Mouse (Mus musculus) kidney, embryonic 14.5 days (tissue): ENCODE data around the gene Ctrc. TPM values are rescaled to one million over a fixed set of nuclear protein-coding genes. Genes with fewer than 3 reads are reported as not detected.

Experiments used
- ATAC-seq: fragments of 200-750 bp; cut with Nextera tagmentation; 2 replicates; pipeline ENCODE4 v1.8.0; 2017; ENCODE audit warnings: moderate number of reproducible peaks, mild to moderate bottlenecking, moderate TSS enrichment, moderate library complexity; ENCODE audit not compliant: low FRiP score, low TSS enrichment
- H3K27ac ChIP-seq: fragments of 300-500 bp; sonication (generic); 2 replicates; pipeline ENCODE4 v1.5.1; 2014; ENCODE audit warnings: low read depth, mild to moderate bottlenecking, low read length, moderate library complexity, mixed read lengths
- H3K27me3 ChIP-seq: fragments of 300-500 bp; sonication (generic); 2 replicates; pipeline ENCODE4 v1.6.1; 2014; ENCODE audit warnings: mild to moderate bottlenecking, low read length; ENCODE audit not compliant: control insufficient read depth, insufficient read depth
- H3K36me3 ChIP-seq: fragments of 300-500 bp; sonication (generic); 2 replicates; pipeline ENCODE4 v1.6.1; 2014; ENCODE audit warnings: low read length, mixed read lengths; ENCODE audit not compliant: control insufficient read depth, insufficient read depth
- H3K4me1 ChIP-seq: fragments of 300-500 bp; sonication (generic); 2 replicates; pipeline ENCODE4 v1.6.1; 2014; ENCODE audit warnings: low read length, mixed read lengths; ENCODE audit not compliant: control insufficient read depth, insufficient read depth
- H3K4me2 ChIP-seq: fragments of 300-500 bp; sonication (generic); replicated peaks from 2 replicates; pipeline ENCODE4 v1.6.1; 2014; ENCODE audit warnings: low read depth, mild to moderate bottlenecking, low read length
- H3K4me3 ChIP-seq: fragments of 300-500 bp; sonication (generic); 2 replicates; pipeline ENCODE4 v1.5.1; 2014; ENCODE audit warnings: mild to moderate bottlenecking, low read length
- H3K9ac ChIP-seq: fragments of 300-500 bp; sonication (generic); 2 replicates; pipeline ENCODE4 v1.6.1; 2014; ENCODE audit warnings: low read depth, mild to moderate bottlenecking, low read length, moderate library complexity
- H3K9me3 ChIP-seq: fragments of 300-500 bp; sonication (generic); 2 replicates; pipeline ENCODE4 v1.6.1; 2016; ENCODE audit warnings: low read length; ENCODE audit not compliant: control insufficient read depth
- WGBS: fragments of 180-500 bp; shearing (Covaris S2); extraction: QIAGEN DNeasy Blood & Tissue Kit; methylation state at CpG from one replicate; pipeline ENCODE4 v1.1.7; 2014; 5-methylcytosine and 5-hydroxymethylcytosine counted together
- polyA plus RNA-seq: library from polyadenylated mRNA; unstranded; fragments of >200 nt; fragmentation: Nextera tagmentation; extraction: Ambion mirVana; gene quantifications from 2 replicates; pipeline ENCODE4 v1.2.1, GENCODE M21; 2014

Ctrc gene
- polyA plus RNA-seq, 1 experiment from 2014 or later: not detected

DNA sequence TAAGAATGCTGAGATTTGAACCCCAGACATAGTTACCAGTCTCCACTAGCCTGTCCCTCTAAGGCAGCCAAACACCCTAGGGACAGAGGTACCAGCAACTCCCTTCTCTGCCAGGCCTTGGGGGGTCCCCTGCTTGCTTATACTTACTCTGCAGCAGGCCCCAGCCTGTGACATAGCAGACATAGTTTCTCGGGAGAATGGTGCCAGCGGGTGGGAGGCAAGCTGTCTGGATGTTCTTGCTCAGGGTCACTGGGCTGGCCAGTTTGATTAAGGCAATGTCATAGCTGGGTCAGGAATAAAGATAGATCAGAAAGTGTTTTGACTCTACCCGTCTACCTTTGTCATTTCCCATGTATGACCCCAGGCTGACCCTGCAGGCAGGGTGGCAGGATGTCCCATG, 25.0 kb downstream of the Ctrc start:
- Histone ChIP-seq H3K4me3 (no peak overlapping the region), H3K4me1 (no peaks in the 10 kb centered on the region), H3K9ac (no peak overlapping the region), H3K27me3 (no peaks in the 10 kb centered on the region), H3K27ac (no peak overlapping the region), H3K36me3 (no peaks in the 10 kb centered on the region), H3K9me3 (no peaks in the 10 kb centered on the region), H3K4me2 (no peak overlapping the region)
- WGBS: 72% methylated on average over 3 of the region's 3 CpGs
- ATAC-seq: no peak

DNA sequence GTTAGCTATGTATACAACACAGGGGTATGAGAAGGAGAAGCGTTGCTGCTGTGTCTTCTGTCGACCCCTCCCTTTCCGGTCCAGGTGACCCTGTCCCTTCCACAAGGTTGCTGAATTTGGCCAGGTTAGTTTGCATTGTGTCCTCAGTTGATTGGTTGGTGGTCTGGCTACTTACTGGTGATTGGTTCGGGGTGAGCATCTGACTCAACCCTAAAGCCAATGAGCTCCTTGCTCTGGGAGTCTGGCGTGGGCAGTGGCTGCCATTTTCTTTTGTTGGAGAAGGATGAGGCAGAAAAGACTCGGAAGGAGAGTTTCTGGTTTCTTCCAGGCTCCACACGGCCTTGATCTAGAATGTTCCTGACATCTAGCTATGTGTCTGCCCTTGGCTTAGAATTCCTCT, 26.8 kb downstream of the Ctrc start:
- no peak for ATAC-seq
- Histone ChIP-seq H3K36me3 (peaks cover 8% of the 10 kb centered on the region; the same call in 1 of the 2 replicates), H3K27ac (no peak overlapping the region), H3K27me3 (no peaks in the 10 kb centered on the region), H3K4me1 (no peaks in the 10 kb centered on the region), H3K9ac (no peak overlapping the region), H3K4me3 (no peak overlapping the region), H3K4me2 (no peak overlapping the region), H3K9me3 (no peaks in the 10 kb centered on the region)
- WGBS: 93% methylated on average over 7 of the region's 7 CpGs

DNA sequence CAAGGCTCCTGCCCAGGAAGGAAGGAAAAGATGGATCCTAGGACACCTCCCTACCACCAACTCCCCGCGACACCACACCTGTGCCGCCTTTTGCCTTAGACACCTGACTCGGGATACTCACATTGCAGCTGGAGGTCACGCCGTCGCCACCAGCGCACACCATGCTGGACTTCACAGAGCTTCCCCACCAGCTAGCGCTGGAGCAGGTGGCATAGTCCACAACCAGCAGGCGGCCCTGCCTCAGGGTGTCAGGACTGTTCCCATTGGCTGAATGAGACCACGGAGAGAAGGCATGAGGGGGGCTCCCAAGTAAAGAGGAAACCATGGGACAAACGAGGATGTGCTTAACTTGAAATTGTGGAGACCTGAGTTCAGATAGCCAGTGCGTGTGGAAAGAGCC, 27.3 kb downstream of the Ctrc start:
- ATAC-seq: no peak
- no peaks in the 10 kb centered on the region for H3K27me3 ChIP-seq
- no peaks in the 10 kb centered on the region for H3K4me1 ChIP-seq
- no peaks in the 10 kb centered on the region for H3K9me3 ChIP-seq
- H3K4me2 ChIP-seq: no peak overlapping the region
- H3K36me3 ChIP-seq: peaks cover 12% of the 10 kb centered on the region; the same call in 1 of the 2 replicates
- WGBS: 87% methylated on average over 13 of the region's 13 CpGs
- H3K4me3 ChIP-seq: no peak overlapping the region
- no peak overlapping the region for H3K9ac ChIP-seq
- H3K27ac ChIP-seq: no peak overlapping the region

DNA sequence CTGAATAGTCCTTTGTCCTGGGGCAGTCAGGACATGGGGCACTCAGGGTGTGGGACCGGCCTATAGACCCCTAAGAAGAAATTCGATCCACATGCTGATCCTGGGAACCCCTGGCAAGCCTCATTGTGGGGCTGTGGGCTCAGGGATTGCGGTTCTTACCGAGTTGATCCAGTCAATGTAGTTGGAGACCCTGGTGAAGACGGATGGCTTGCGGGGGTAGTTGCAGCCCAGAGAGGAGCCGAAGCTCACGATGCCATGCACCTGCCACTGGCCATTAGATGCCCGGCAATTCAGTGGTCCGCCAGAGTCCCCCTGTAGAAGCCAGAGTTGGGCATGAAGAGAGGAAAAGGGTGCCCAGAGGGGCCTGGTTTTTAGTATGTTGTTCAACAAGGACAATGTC, 28.5 kb downstream of the Ctrc start:
- WGBS: 78% methylated on average over 10 of the region's 10 CpGs
- no peak overlapping the region for H3K27ac ChIP-seq
- H3K36me3 ChIP-seq: peaks cover 23% of the 10 kb centered on the region
- no peaks in the 10 kb centered on the region for H3K27me3 ChIP-seq
- H3K9me3 ChIP-seq: no peaks in the 10 kb centered on the region
- no peak overlapping the region for H3K9ac ChIP-seq
- H3K4me1 ChIP-seq: no peaks in the 10 kb centered on the region
- ATAC-seq: no peak
- no peak overlapping the region for H3K4me3 ChIP-seq
- no peak overlapping the region for H3K4me2 ChIP-seq

DNA sequence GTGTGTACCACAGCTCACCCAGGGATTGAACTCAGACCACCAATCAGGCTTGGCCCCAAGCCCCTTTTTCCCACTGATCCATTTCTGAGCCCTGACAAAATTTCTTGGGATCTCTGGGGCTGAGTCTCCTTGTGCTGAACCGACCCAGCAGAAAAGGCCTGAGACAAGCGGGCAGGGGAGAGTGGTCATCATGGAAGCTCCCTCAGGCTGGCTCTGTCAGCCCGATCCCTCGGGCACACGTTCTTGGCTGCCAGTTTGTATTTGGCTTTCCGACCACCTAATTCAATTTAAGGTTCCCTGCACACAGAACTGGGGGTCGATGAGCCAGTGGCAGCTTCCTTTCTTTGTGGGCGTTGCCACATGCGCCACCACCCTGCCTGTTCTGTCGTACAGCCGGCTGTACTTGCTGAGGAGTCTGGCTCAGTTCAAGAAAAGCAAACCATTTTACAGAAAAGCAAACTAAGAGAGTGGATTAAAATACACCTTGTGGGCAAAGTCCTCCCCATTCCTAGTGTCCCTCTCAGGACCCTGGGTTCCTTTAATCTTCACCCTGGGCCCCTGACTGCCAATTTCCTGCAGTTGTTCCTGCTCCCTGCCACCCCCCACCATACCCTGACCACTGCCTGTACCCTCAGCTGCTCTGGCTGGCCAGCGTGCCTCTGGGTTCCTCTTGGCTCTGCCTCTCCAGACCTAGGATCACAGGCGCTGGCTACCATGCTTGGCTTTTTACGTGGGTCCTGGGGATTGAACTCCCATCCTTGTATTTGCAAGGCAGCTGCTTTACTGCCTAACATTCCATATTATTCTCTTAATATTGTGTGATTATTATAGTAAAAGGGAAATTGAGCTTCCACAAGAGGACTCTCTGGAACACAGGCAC, 29.1 kb downstream of the Ctrc start:
- no peak overlapping the region for H3K4me3 ChIP-seq
- H3K36me3 ChIP-seq: peaks cover 30% of the 10 kb centered on the region
- 60% methylated on average over 14 of the region's 14 CpGs for WGBS
- no peaks in the 10 kb centered on the region for H3K4me1 ChIP-seq
- no peak overlapping the region for H3K27ac ChIP-seq
- no peak overlapping the region for H3K9ac ChIP-seq
- no peaks in the 10 kb centered on the region for H3K9me3 ChIP-seq
- no peaks in the 10 kb centered on the region for H3K27me3 ChIP-seq
- ATAC-seq: no peak
- no peak overlapping the region for H3K4me2 ChIP-seq

GRCm38 (mm10) chr4:141816267-141816666, 29.9 kb downstream of the Ctrc start:
- H3K9ac ChIP-seq: no peak overlapping the region
- no peaks in the 10 kb centered on the region for H3K27me3 ChIP-seq
- H3K9me3 ChIP-seq: no peaks in the 10 kb centered on the region
- no peak overlapping the region for H3K4me2 ChIP-seq
- 89% methylated on average over 7 of the region's 7 CpGs for WGBS
- no peak for ATAC-seq
- H3K4me1 ChIP-seq: no peaks in the 10 kb centered on the region
- no peak overlapping the region for H3K4me3 ChIP-seq
- peaks cover 38% of the 10 kb centered on the region for H3K36me3 ChIP-seq
- H3K27ac ChIP-seq: no peak overlapping the region

GRCm38 (mm10) chr4:141811375-141811774, 34.8 kb downstream of the Ctrc start:
- Histone ChIP-seq H3K27ac (no peak overlapping the region), H3K4me1 (no peaks in the 10 kb centered on the region), H3K4me2 (no peak overlapping the region), H3K27me3 (no peaks in the 10 kb centered on the region), H3K9me3 (no peaks in the 10 kb centered on the region), H3K36me3 (peaks cover 78% of the 10 kb centered on the region), H3K4me3 (no peak overlapping the region), H3K9ac (no peak overlapping the region)
- no peak for ATAC-seq
- 97% methylated on average over 7 of the region's 7 CpGs for WGBS

DNA sequence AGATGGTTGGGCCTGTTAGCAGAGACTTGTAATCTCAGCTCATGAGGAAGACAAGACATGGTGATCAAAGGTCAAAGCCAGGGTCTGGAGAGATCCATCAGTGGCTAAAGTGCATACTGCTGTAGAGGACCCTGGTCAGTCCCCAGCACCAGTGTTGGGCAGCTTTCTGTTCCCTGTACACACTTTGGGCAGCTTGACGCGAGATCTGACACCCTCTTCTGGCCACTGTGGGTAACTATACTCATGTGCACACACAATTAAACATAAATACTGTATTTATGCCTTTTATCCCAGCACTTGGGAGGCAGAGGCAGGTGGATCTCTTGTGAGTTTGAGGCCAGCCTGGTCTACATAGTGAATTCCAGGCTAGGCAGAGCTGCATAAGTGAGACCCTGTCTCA, 35.2 kb downstream of the Ctrc start:
- no peaks in the 10 kb centered on the region for H3K4me1 ChIP-seq
- no peak overlapping the region for H3K4me2 ChIP-seq
- no peaks in the 10 kb centered on the region for H3K9me3 ChIP-seq
- H3K4me3 ChIP-seq: no peak overlapping the region
- no peak overlapping the region for H3K27ac ChIP-seq
- no peak overlapping the region for H3K9ac ChIP-seq
- no peak for ATAC-seq
- H3K27me3 ChIP-seq: no peaks in the 10 kb centered on the region
- 94% methylated on average over 2 of the region's 2 CpGs for WGBS
- H3K36me3 ChIP-seq: peaks cover 81% of the 10 kb centered on the region

DNA sequence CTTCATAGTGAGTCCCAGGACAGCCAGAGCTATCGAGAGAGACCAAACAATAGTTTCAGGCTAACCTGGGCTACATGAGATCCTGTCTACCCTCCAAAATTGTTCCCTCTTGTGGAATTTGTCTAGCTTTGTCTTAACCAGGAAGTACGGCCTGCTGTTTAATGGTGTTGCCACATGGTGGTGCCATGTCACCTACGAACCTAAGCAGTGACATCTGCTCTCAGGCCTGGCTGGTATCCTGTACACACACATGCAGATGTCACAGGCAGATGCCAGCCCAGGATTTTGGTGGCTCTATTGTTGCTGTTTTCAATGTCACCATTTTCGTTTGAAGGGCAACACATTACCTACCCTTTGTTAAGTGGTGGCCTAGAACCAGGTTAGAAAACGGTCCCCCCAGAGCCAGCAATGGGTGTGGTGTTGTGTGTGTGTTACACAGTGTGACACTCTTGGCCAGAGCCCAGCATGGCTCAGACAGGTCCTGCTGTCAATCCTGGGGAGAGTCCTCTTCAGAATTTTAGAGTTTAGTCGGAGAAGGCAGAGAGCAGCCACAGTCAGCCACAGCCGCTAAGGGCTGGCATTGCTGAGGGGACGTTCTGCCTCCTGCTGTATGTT, 36.2 kb downstream of the Ctrc start:
- ATAC-seq: no peak
- Histone ChIP-seq H3K27ac (no peak overlapping the region), H3K9me3 (no peaks in the 10 kb centered on the region), H3K36me3 (peaks cover 87% of the 10 kb centered on the region), H3K4me1 (no peaks in the 10 kb centered on the region), H3K27me3 (no peaks in the 10 kb centered on the region), H3K4me3 (no peak overlapping the region), H3K9ac (no peak overlapping the region), H3K4me2 (no peak overlapping the region)
- WGBS: 85% methylated on average over 8 of the region's 8 CpGs
